Mouse (Mus musculus) liver, postnatal 0 days (tissue): ENCODE data around the gene Npepps.

Experiments used
- CTCF ChIP-seq: sonication (generic); IDR thresholded peaks from 2 replicates; pipeline ENCODE4 v1.5.1; 2016; ENCODE audit warnings: antibody characterized with exemption, low read depth
- EP300 ChIP-seq: IDR thresholded peaks from 2 replicates; pipeline ENCODE4 v1.6.1; 2016; ENCODE audit warnings: antibody characterized with exemption, low read depth, mild to moderate bottlenecking

GRCm38 (mm10) chr11:97221611-97222010, 58.8 kb downstream of the Npepps start:
- no peak for TF ChIP-seq EP300
- no peak for TF ChIP-seq CTCF
